Mouse (Mus musculus) limb, embryonic 15.5 days (tissue): ENCODE data around the gene Clvs2. TPM values are rescaled to one million over a fixed set of nuclear protein-coding genes. Genes with fewer than 3 reads are reported as not detected.
A peak's percentile ranks its signal among the peaks of the same experiment; 100 is the strongest.

Experiments
- ATAC-seq: fragments of 200-750 bp; cut with Nextera tagmentation; 2 replicates; pipeline ENCODE4 v1.8.0; 2017; ENCODE audit warnings: low read depth, moderate TSS enrichment; ENCODE audit not compliant: insufficient number of reproducible peaks, low FRiP score, low TSS enrichment
- H3K27ac ChIP-seq: fragments of 300-500 bp; sonication (generic); 2 replicates; pipeline ENCODE4 v1.5.1; 2015; ENCODE audit warnings: moderate library complexity, mild to moderate bottlenecking, inconsistent platforms
- H3K27me3 ChIP-seq: fragments of 300-500 bp; sonication (generic); 2 replicates; pipeline ENCODE4 v1.6.1; 2015; ENCODE audit warnings: inconsistent platforms
- H3K36me3 ChIP-seq: fragments of 300-500 bp; sonication (generic); 2 replicates; pipeline ENCODE4 v1.6.1; 2015; ENCODE audit warnings: inconsistent platforms
- H3K4me1 ChIP-seq: fragments of 300-500 bp; sonication (generic); 2 replicates; pipeline ENCODE4 v1.6.1; 2015; ENCODE audit warnings: inconsistent platforms
- H3K4me2 ChIP-seq: fragments of 300-500 bp; sonication (generic); 2 replicates; pipeline ENCODE4 v1.6.1; 2015; ENCODE audit warnings: mild to moderate bottlenecking, inconsistent platforms
- H3K4me3 ChIP-seq: fragments of 300-500 bp; sonication (generic); 2 replicates; pipeline ENCODE4 v1.5.1; 2015; ENCODE audit warnings: mild to moderate bottlenecking, inconsistent platforms
- H3K9ac ChIP-seq: fragments of 300-500 bp; sonication (generic); 2 replicates; pipeline ENCODE4 v1.6.1; 2015; ENCODE audit warnings: inconsistent platforms
- H3K9me3 ChIP-seq: fragments of 300-500 bp; sonication (generic); 2 replicates; pipeline ENCODE4 v1.6.1; 2016; ENCODE audit warnings: inconsistent platforms
- WGBS: fragments of 180-500 bp; shearing (Covaris S2); methylation state at CpG from one replicate; pipeline ENCODE4 v1.1.7; 2015; 5-methylcytosine and 5-hydroxymethylcytosine counted together
- polyA plus RNA-seq: library from polyadenylated mRNA; unstranded; fragments of >200 nt; fragmentation: Nextera tagmentation; extraction: Ambion mirVana; gene quantifications from 2 replicates; pipeline ENCODE4 v1.2.1, GENCODE M21; 2015

Gene Clvs2
- polyA plus RNA-seq = 0.06 TPM in 1 of 2 replicates, not detected in the other

- WGBS = 3% methylated on average over 31 of the region's 37 CpGs
- no peak within 1 kb of the TSS for H3K9ac ChIP-seq
- no peaks in the 10 kb centered on the region for H3K9me3 ChIP-seq
- H3K4me1 ChIP-seq = peaks cover 7% of the 10 kb centered on the region
- no peak for ATAC-seq
- H3K27ac ChIP-seq = no peak within 1 kb of the TSS
- H3K36me3 ChIP-seq = no peaks in the 10 kb centered on the region
- H3K4me3 ChIP-seq = peak within 1 kb of the TSS; percentile 36
- H3K27me3 ChIP-seq = peaks cover 14% of the 10 kb centered on the region
- H3K4me2 ChIP-seq = peak within 1 kb of the TSS; percentile 66
These were observed at the start of gene Clvs2 for GRCm38 (mm10) chr10:33624131-33624879. Gene Clvs2, minus strand, starts transcription at chr10:33624769.

GRCm38 (mm10) chr10:33653142-33653541 is 28.6 kb upstream of the Clvs2 start:
- no peak overlapping the region for H3K9ac ChIP-seq
- no peak overlapping the region for H3K27ac ChIP-seq
- no peak overlapping the region for H3K4me2 ChIP-seq
- no peaks in the 10 kb centered on the region for H3K27me3 ChIP-seq
- no peaks in the 10 kb centered on the region for H3K36me3 ChIP-seq
- no peaks in the 10 kb centered on the region for H3K9me3 ChIP-seq
- H3K4me3 ChIP-seq = no peak overlapping the region
- no peaks in the 10 kb centered on the region for H3K4me1 ChIP-seq
- no peak for ATAC-seq

- WGBS = 17% methylated on average over 6 of the region's 6 CpGs
- Histone ChIP-seq H3K4me2 (0 out of 2 replicates have a peak overlapping the region, but pooled peaks have one; percentile 66), H3K27ac (no peak overlapping the region), H3K27me3 (peaks cover 14% of the 10 kb centered on the region), H3K36me3 (no peaks in the 10 kb centered on the region), H3K4me3 (no peak overlapping the region), H3K9ac (no peak overlapping the region), H3K4me1 (peaks cover 7% of the 10 kb centered on the region), H3K9me3 (no peaks in the 10 kb centered on the region)
- no peak for ATAC-seq
These were observed 985 bp downstream of the Clvs2 start for GRCm38 (mm10) chr10:33623577-33623991.

- ATAC-seq = no peak
- peaks cover 7% of the 10 kb centered on the region for H3K4me1 ChIP-seq
- H3K27me3 ChIP-seq = peaks cover 14% of the 10 kb centered on the region
- no peak overlapping the region for H3K9ac ChIP-seq
- H3K4me2 ChIP-seq = no peak overlapping the region
- H3K27ac ChIP-seq = no peak overlapping the region
- 89% methylated on average over 8 of the region's 8 CpGs for WGBS
- H3K36me3 ChIP-seq = no peaks in the 10 kb centered on the region
- no peak overlapping the region for H3K4me3 ChIP-seq
- no peaks in the 10 kb centered on the region for H3K9me3 ChIP-seq
These were observed 1.9 kb downstream of the Clvs2 start for GRCm38 (mm10) chr10:33622700-33623099.

GRCm38 (mm10) chr10:33616207-33616606 is 8.4 kb downstream of the Clvs2 start:
- no peaks in the 10 kb centered on the region for H3K27me3 ChIP-seq
- no peaks in the 10 kb centered on the region for H3K4me1 ChIP-seq
- no peak overlapping the region for H3K27ac ChIP-seq
- no peak overlapping the region for H3K4me2 ChIP-seq
- 76% methylated on average over 2 of the region's 2 CpGs for WGBS
- no peak overlapping the region for H3K9ac ChIP-seq
- no peak overlapping the region for H3K4me3 ChIP-seq
- no peaks in the 10 kb centered on the region for H3K36me3 ChIP-seq
- no peaks in the 10 kb centered on the region for H3K9me3 ChIP-seq
- ATAC-seq = no peak

- no peaks in the 10 kb centered on the region for H3K36me3 ChIP-seq
- H3K9ac ChIP-seq = no peak overlapping the region
- no peak overlapping the region for H3K4me2 ChIP-seq
- H3K9me3 ChIP-seq = no peaks in the 10 kb centered on the region
- H3K4me1 ChIP-seq = no peaks in the 10 kb centered on the region
- ATAC-seq = no peak
- 91% methylated on average over 1 of the region's 1 CpGs for WGBS
- no peaks in the 10 kb centered on the region for H3K27me3 ChIP-seq
- no peak overlapping the region for H3K4me3 ChIP-seq
- no peak overlapping the region for H3K27ac ChIP-seq
These were observed 11.4 kb downstream of the Clvs2 start for GRCm38 (mm10) chr10:33613197-33613596.

- H3K27ac ChIP-seq = no peak overlapping the region
- no peaks in the 10 kb centered on the region for H3K9me3 ChIP-seq
- H3K4me3 ChIP-seq = no peak overlapping the region
- no peaks in the 10 kb centered on the region for H3K36me3 ChIP-seq
- H3K27me3 ChIP-seq = no peaks in the 10 kb centered on the region
- no peak overlapping the region for H3K4me2 ChIP-seq
- 89% methylated on average over 16 of the region's 16 CpGs for WGBS
- no peak overlapping the region for H3K9ac ChIP-seq
- no peak for ATAC-seq
- no peaks in the 10 kb centered on the region for H3K4me1 ChIP-seq
These were observed 31.8 kb downstream of the Clvs2 start for GRCm38 (mm10) chr10:33592732-33593131.

GRCm38 (mm10) chr10:33588800-33589199 is 35.8 kb downstream of the Clvs2 start:
- H3K4me2 ChIP-seq = no peak overlapping the region
- no peaks in the 10 kb centered on the region for H3K9me3 ChIP-seq
- ATAC-seq = no peak
- no peaks in the 10 kb centered on the region for H3K27me3 ChIP-seq
- no peak overlapping the region for H3K9ac ChIP-seq
- 57% methylated on average over 2 of the region's 2 CpGs for WGBS
- no peaks in the 10 kb centered on the region for H3K4me1 ChIP-seq
- no peaks in the 10 kb centered on the region for H3K36me3 ChIP-seq
- H3K27ac ChIP-seq = no peak overlapping the region
- H3K4me3 ChIP-seq = no peak overlapping the region

GRCm38 (mm10) chr10:33587118-33587517 is 37.5 kb downstream of the Clvs2 start:
- Histone ChIP-seq H3K9me3 (no peaks in the 10 kb centered on the region), H3K36me3 (no peaks in the 10 kb centered on the region), H3K4me3 (no peak overlapping the region), H3K9ac (no peak overlapping the region), H3K27me3 (no peaks in the 10 kb centered on the region), H3K4me2 (no peak overlapping the region), H3K4me1 (no peaks in the 10 kb centered on the region), H3K27ac (no peak overlapping the region)
- 39% methylated on average over 2 of the region's 2 CpGs for WGBS
- no peak for ATAC-seq

GRCm38 (mm10) chr10:33558081-33558480 is 66.5 kb downstream of the Clvs2 start:
- Histone ChIP-seq H3K27me3 (no peaks in the 10 kb centered on the region), H3K36me3 (no peaks in the 10 kb centered on the region), H3K4me3 (no peak overlapping the region), H3K9ac (no peak overlapping the region), H3K9me3 (no peaks in the 10 kb centered on the region), H3K4me2 (no peak overlapping the region), H3K4me1 (no peaks in the 10 kb centered on the region), H3K27ac (no peak overlapping the region)
- WGBS = 54% methylated on average over 3 of the region's 3 CpGs
- no peak for ATAC-seq

GRCm38 (mm10) chr10:33540331-33540730 is 84.2 kb downstream of the Clvs2 start:
- WGBS = 79% methylated on average over 4 of the region's 4 CpGs
- H3K9ac ChIP-seq = no peak overlapping the region
- H3K27ac ChIP-seq = no peak overlapping the region
- no peaks in the 10 kb centered on the region for H3K27me3 ChIP-seq
- H3K9me3 ChIP-seq = no peaks in the 10 kb centered on the region
- no peaks in the 10 kb centered on the region for H3K4me1 ChIP-seq
- H3K4me3 ChIP-seq = no peak overlapping the region
- no peaks in the 10 kb centered on the region for H3K36me3 ChIP-seq
- ATAC-seq = no peak
- no peak overlapping the region for H3K4me2 ChIP-seq
